Mouse (Mus musculus) MN1 (cell line): ENCODE measurements around the gene Lrmda.

Experiments
- DNase-seq: peaks from one replicate; pipeline ENCODE4 v3.0.0-alpha.2; 2016; ENCODE audit warnings: low spot score

The Lrmda gene

GRCm38 (mm10) chr14:22413220-22413619 lies 393.7 kb downstream of the Lrmda start:
- DNase-seq: no peak

- DNase-seq: no peak
Observed at GRCm38 (mm10) chr14:22417706-22418105, 398.2 kb downstream of the Lrmda start.

GRCm38 (mm10) chr14:22421668-22422067 lies 402.2 kb downstream of the Lrmda start:
- no peak for DNase-seq

- no peak for DNase-seq
Observed at GRCm38 (mm10) chr14:22425018-22425534, 405.6 kb downstream of the Lrmda start.

- DNase-seq: no peak
Observed at GRCm38 (mm10) chr14:22435441-22435840, 415.9 kb downstream of the Lrmda start.

- no peak for DNase-seq
Observed at GRCm38 (mm10) chr14:22435860-22436377, 416.4 kb downstream of the Lrmda start.

- peak; percentile 45 for DNase-seq
Observed at GRCm38 (mm10) chr14:22440341-22440999, 421.0 kb downstream of the Lrmda start.

- no peak for DNase-seq
Observed at GRCm38 (mm10) chr14:22441859-22442447, 422.4 kb downstream of the Lrmda start.

- DNase-seq: no peak
Observed at GRCm38 (mm10) chr14:22442719-22443118, 423.2 kb downstream of the Lrmda start.

- DNase-seq: no peak
Observed at GRCm38 (mm10) chr14:22444541-22444940, 425.0 kb downstream of the Lrmda start.

GRCm38 (mm10) chr14:22445161-22445821 lies 425.8 kb downstream of the Lrmda start:
- no peak for DNase-seq

- no peak for DNase-seq
Observed at GRCm38 (mm10) chr14:22445841-22446570, 426.5 kb downstream of the Lrmda start.

- no peak for DNase-seq
Observed at GRCm38 (mm10) chr14:22451603-22452002, 432.1 kb downstream of the Lrmda start.

- no peak for DNase-seq
Observed at GRCm38 (mm10) chr14:22464314-22464713, 444.8 kb downstream of the Lrmda start.

- DNase-seq: no peak
Observed at GRCm38 (mm10) chr14:22471041-22471440, 451.5 kb downstream of the Lrmda start.

GRCm38 (mm10) chr14:22473451-22473850 lies 453.9 kb downstream of the Lrmda start:
- no peak for DNase-seq

GRCm38 (mm10) chr14:22473991-22474390 lies 454.5 kb downstream of the Lrmda start:
- DNase-seq: no peak

- DNase-seq: no peak
Observed at GRCm38 (mm10) chr14:22493326-22493725, 473.8 kb downstream of the Lrmda start.

GRCm38 (mm10) chr14:22494290-22494689 lies 474.8 kb downstream of the Lrmda start:
- no peak for DNase-seq

- no peak for DNase-seq
Observed at GRCm38 (mm10) chr14:22494866-22495265, 475.4 kb downstream of the Lrmda start.

- DNase-seq: no peak
Observed at GRCm38 (mm10) chr14:22495286-22495685, 475.8 kb downstream of the Lrmda start.

GRCm38 (mm10) chr14:22497636-22498131 lies 478.2 kb downstream of the Lrmda start:
- DNase-seq: no peak
